Mouse (Mus musculus) brain, embryonic 14.5 days (tissue): ENCODE measurements at regions not wholly inside any gene's neighbourhood (a gene's known extent, or its start where the extent isn't known, plus 50 kb on each side); places are given as distances from the start of the nearest gene placed in this dataset.

Experiments
- CTCF ChIP-seq: fragments of 200-500 bp; IDR thresholded peaks from 2 replicates; pipeline ENCODE4 v1.5.1; 2012; ENCODE audit warnings: inconsistent platforms, mild to moderate bottlenecking, moderate library complexity, borderline replicate concordance; ENCODE audit not compliant: insufficient read depth, insufficient read length; ENCODE audit errors: extremely low read depth
- POLR2A ChIP-seq: fragments of 200-500 bp; IDR thresholded peaks from 2 replicates; pipeline ENCODE4 v1.6.1; 2012; ENCODE audit warnings: mild to moderate bottlenecking, inconsistent platforms, borderline replicate concordance; ENCODE audit not compliant: poor library complexity, insufficient read depth, insufficient read length, severe bottlenecking; ENCODE audit errors: extremely low read depth

GRCm38 (mm10) chr12:109772543-109772942 lies 172.4 kb upstream of the Rtl1 start:
- TF ChIP-seq POLR2A (no peak), CTCF (no peak)
